Mouse (Mus musculus): ENCODE results near the gene Rhov.

DNA sequence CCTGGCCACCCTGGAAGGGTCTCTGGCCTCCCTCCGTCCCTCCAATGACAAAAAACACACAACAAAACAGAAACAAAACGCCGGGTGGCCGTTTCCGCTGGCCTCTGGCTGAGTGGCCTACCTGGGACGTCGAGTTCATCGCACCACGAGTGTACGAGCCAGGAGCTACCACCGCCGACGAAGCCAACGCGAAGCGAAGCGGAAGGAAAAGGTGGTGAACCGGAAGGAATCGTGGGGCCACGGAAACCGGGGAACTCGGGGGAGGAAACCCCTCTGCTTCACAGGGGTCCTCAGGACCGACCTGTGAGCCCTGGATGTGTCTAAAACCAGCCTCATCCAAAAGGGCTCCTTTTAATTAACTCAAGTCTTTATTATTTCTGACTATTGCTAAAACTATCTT is 6.7 kb upstream of the Rhov start:
- TF ChIP-seq GATA1 (IDR thresholded peaks at IDR 0.05; ENCODE audit: borderline replicate concordance, low read length) (no peak), FLI1 (IDR thresholded peaks at IDR 0.05; ENCODE audit: low read length) (no peak)

Measured in megakaryocyte, embryonic 14.5 days (primary cell).